Mouse (Mus musculus): ENCODE results near the gene Kremen2. TPM values are rescaled to one million over a fixed set of nuclear protein-coding genes. Genes with fewer than 3 reads are reported as not detected.

The Kremen2 gene
- polyA plus RNA-seq, 1 experiment from 2014 or later = 0.17 TPM

- Histone ChIP-seq H3K27me3 (replicated peaks) (peaks cover 80% of the 10 kb centered on the region), H3K27ac (no peak overlapping the region), H3K4me3 (no peak overlapping the region), H3K9me3 (replicated peaks) (no peaks in the 10 kb centered on the region), H3K4me2 (no peak overlapping the region), H3K4me1 (peaks cover 12% of the 10 kb centered on the region; the same call in 1 of the 2 replicates), H3K36me3 (no peaks in the 10 kb centered on the region), H3K9ac (no peak overlapping the region)
- ATAC-seq = no peak
- 14% methylated on average over 3 of the region's 3 CpGs for WGBS (ENCODE audit: insufficient replicate concordance)
These were observed 49.8 kb downstream of the Kremen2 start for GRCm38 (mm10) chr17:23695801-23696200.

- H3K4me1 ChIP-seq = peaks cover 4% of the 10 kb centered on the region; the same call in 1 of the 2 replicates
- peaks cover 66% of the 10 kb centered on the region for H3K27me3 ChIP-seq (replicated peaks)
- no peak overlapping the region for H3K4me2 ChIP-seq
- no peak overlapping the region for H3K4me3 ChIP-seq
- WGBS (ENCODE audit: insufficient replicate concordance) = 50% methylated on average over 1 of the region's 1 CpGs
- no peak for ATAC-seq
- no peak overlapping the region for H3K9ac ChIP-seq
- H3K9me3 ChIP-seq (replicated peaks) = no peaks in the 10 kb centered on the region
- no peaks in the 10 kb centered on the region for H3K36me3 ChIP-seq
- H3K27ac ChIP-seq = no peak overlapping the region
These were observed 51.1 kb downstream of the Kremen2 start for GRCm38 (mm10) chr17:23694491-23694890.

Other genes with a start within 250 kb of the Kremen2 start
- gene Zfp213, start 181.6 kb downstream of the Kremen2 start, polyA plus RNA-seq (2016; fragmentation: Nextera tagmentation; extraction: Ambion mirVana) = 8.3 and 9.1 TPM in 2 replicates
- 2.8 and 2.9 TPM in 2 replicates for gene Zfp13, start 146.3 kb downstream of the Kremen2 start, polyA plus RNA-seq (2016; fragmentation: Nextera tagmentation; extraction: Ambion mirVana)
- not detected in 2 replicates for gene Zscan10, start 145.0 kb downstream of the Kremen2 start, polyA plus RNA-seq (2016; fragmentation: Nextera tagmentation; extraction: Ambion mirVana)
- gene Mmp25, start 100.6 kb downstream of the Kremen2 start, polyA plus RNA-seq (2016; fragmentation: Nextera tagmentation; extraction: Ambion mirVana) = 0.20 and 0.28 TPM in 2 replicates
- not detected in 2 replicates for gene Bicdl2, start 85.3 kb downstream of the Kremen2 start, polyA plus RNA-seq (2016; fragmentation: Nextera tagmentation; extraction: Ambion mirVana)
- 23.6 and 25.5 TPM in 2 replicates for gene Hcfc1r1, start 72.2 kb downstream of the Kremen2 start, polyA plus RNA-seq (2016; fragmentation: Nextera tagmentation; extraction: Ambion mirVana)
- gene Thoc6, start 72.0 kb downstream of the Kremen2 start, polyA plus RNA-seq (2016; fragmentation: Nextera tagmentation; extraction: Ambion mirVana) = 31.4 and 36.1 TPM in 2 replicates
- 7.1 and 7.8 TPM in 2 replicates for gene Tnfrsf12a, start 68.4 kb downstream of the Kremen2 start, polyA plus RNA-seq (2016; fragmentation: Nextera tagmentation; extraction: Ambion mirVana)
- gene Cldn6, start 66.6 kb downstream of the Kremen2 start, polyA plus RNA-seq (2016; fragmentation: Nextera tagmentation; extraction: Ambion mirVana) = 0.78 and 2.3 TPM in 2 replicates
- 0.08 and 0.11 TPM in 2 replicates for gene Cldn9, start 61.8 kb downstream of the Kremen2 start, polyA plus RNA-seq (2016; fragmentation: Nextera tagmentation; extraction: Ambion mirVana)
- 0.05 and 0.10 TPM in 2 replicates for gene 1520401A03Rik, start 23.1 kb downstream of the Kremen2 start, polyA plus RNA-seq (2016; fragmentation: Nextera tagmentation; extraction: Ambion mirVana)
- 41.1 and 42.1 TPM in 2 replicates for gene Pkmyt1, start 19.5 kb downstream of the Kremen2 start, polyA plus RNA-seq (2016; fragmentation: Nextera tagmentation; extraction: Ambion mirVana)
- gene Paqr4, start 5.0 kb downstream of the Kremen2 start, polyA plus RNA-seq (2016; fragmentation: Nextera tagmentation; extraction: Ambion mirVana) = 7.4 and 8.4 TPM in 2 replicates
- gene Flywch1, start 25.8 kb upstream of the Kremen2 start, polyA plus RNA-seq (2016; fragmentation: Nextera tagmentation; extraction: Ambion mirVana) = 22.4 and 22.6 TPM in 2 replicates
- gene Flywch2, start 40.2 kb upstream of the Kremen2 start, polyA plus RNA-seq (2016; fragmentation: Nextera tagmentation; extraction: Ambion mirVana) = 2.9 and 3.6 TPM in 2 replicates
- gene Srrm2, start 44.7 kb upstream of the Kremen2 start, polyA plus RNA-seq (2016; fragmentation: Nextera tagmentation; extraction: Ambion mirVana) = 334 and 339 TPM in 2 replicates
- 588 and 602 TPM in 2 replicates for gene Elob, start 83.3 kb upstream of the Kremen2 start, polyA plus RNA-seq (2016; fragmentation: Nextera tagmentation; extraction: Ambion mirVana)
- not detected in 2 replicates for gene Prss33, start 90.2 kb upstream of the Kremen2 start, polyA plus RNA-seq (2016; fragmentation: Nextera tagmentation; extraction: Ambion mirVana)
- gene Prss32, start 98.0 kb upstream of the Kremen2 start, polyA plus RNA-seq (2016; fragmentation: Nextera tagmentation; extraction: Ambion mirVana) = not detected in 2 replicates
- gene Prss41, start 98.3 kb upstream of the Kremen2 start, polyA plus RNA-seq (2016; fragmentation: Nextera tagmentation; extraction: Ambion mirVana) = 0.32 and 0.45 TPM in 2 replicates
- gene Prss21, start 122.2 kb upstream of the Kremen2 start, polyA plus RNA-seq (2016; fragmentation: Nextera tagmentation; extraction: Ambion mirVana) = not detected in 2 replicates
- not detected in 2 replicates for gene Dcpp1, start 135.0 kb upstream of the Kremen2 start, polyA plus RNA-seq (2016; fragmentation: Nextera tagmentation; extraction: Ambion mirVana)
- gene Dcpp2, start 135.0 kb upstream of the Kremen2 start, polyA plus RNA-seq (2016; fragmentation: Nextera tagmentation; extraction: Ambion mirVana) = not detected in 2 replicates
- gene Dcpp3, start 171.6 kb upstream of the Kremen2 start, polyA plus RNA-seq (2016; fragmentation: Nextera tagmentation; extraction: Ambion mirVana) = not detected in 2 replicates
- gene Sbp, start 195.8 kb upstream of the Kremen2 start, polyA plus RNA-seq (2016; fragmentation: Nextera tagmentation; extraction: Ambion mirVana) = not detected in 2 replicates
- gene Sbpl, start 209.4 kb upstream of the Kremen2 start, polyA plus RNA-seq (2016; fragmentation: Nextera tagmentation; extraction: Ambion mirVana) = not detected in 2 replicates
- gene Prss30, start 234.7 kb upstream of the Kremen2 start, polyA plus RNA-seq (2016; fragmentation: Nextera tagmentation; extraction: Ambion mirVana) = not detected in 2 replicates

All from liver, embryonic 12.5 days (tissue).